Mouse (Mus musculus): Measurements from ENCODE around the gene Zfp534. TPM values are rescaled to one million over a fixed set of nuclear protein-coding genes. Genes with fewer than 3 reads are reported as not detected.
"Not testable (repeated sequence)": the region's sequence is repeated elsewhere in the genome, so short reads cannot be mapped to it uniquely, and the experiment has no call there.

Gene Zfp534
- 0.10 and 0.17 TPM in 2 replicates for polyA plus RNA-seq (2012; rRNA removed)

DNA sequence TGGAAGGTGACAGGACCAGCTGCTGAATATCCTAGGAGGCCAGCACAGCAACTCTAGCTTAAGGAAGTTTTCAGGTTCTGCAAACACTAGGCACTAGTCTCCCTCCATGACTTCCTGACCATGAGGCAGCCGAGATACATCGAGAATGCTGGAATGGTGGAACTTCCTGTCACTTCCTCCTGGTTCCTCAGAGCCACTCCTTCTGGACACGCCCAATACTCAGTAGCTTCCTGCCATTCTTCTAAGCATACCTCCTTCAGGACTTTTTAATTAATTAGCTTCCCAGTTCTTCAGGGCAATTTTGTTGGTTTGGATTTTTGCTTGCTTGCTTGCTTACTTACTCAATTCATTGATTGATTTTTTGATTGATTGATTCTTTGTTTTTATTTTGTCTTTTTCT, at the start of gene Zfp534:
TSS of gene Zfp534 (minus strand) at position 101 of the 400 bp plus-strand sequence.
- not testable (repeated sequence) for H3K27me3 ChIP-seq (ENCODE audit: control insufficient read depth, insufficient read depth, low read length); H3K27ac ChIP-seq (ENCODE audit: control insufficient read depth, insufficient read depth, low read depth, low read length); H3K4me3 ChIP-seq (ENCODE audit: control insufficient read depth, low read depth, low read length); H3K36me3 ChIP-seq (ENCODE audit: control insufficient read depth, insufficient read depth, low read length); H3K4me1 ChIP-seq (ENCODE audit: control insufficient read depth, insufficient read depth, low read length)

GRCm38 (mm10) chr4:147746255-147746654, 43.9 kb upstream of the Zfp534 start:
- not testable (repeated sequence) for H3K27me3 ChIP-seq (ENCODE audit: control insufficient read depth, insufficient read depth, low read length); H3K4me1 ChIP-seq (ENCODE audit: control insufficient read depth, insufficient read depth, low read length); H3K36me3 ChIP-seq (ENCODE audit: control insufficient read depth, insufficient read depth, low read length); H3K27ac ChIP-seq (ENCODE audit: control insufficient read depth, insufficient read depth, low read depth, low read length); H3K4me3 ChIP-seq (ENCODE audit: control insufficient read depth, low read depth, low read length)

GRCm38 (mm10) chr4:147738636-147739369, 36.5 kb upstream of the Zfp534 start:
- H3K4me1 ChIP-seq (ENCODE audit: control insufficient read depth, insufficient read depth, low read length); H3K27me3 ChIP-seq (ENCODE audit: control insufficient read depth, insufficient read depth, low read length); H3K36me3 ChIP-seq (ENCODE audit: control insufficient read depth, insufficient read depth, low read length): not testable (repeated sequence)
- peak overlapping the region; percentile 93 for H3K4me3 ChIP-seq (ENCODE audit: control insufficient read depth, low read depth, low read length)
- peak; percentile 52 for TF ChIP-seq POLR2A (IDR thresholded peaks at IDR 0.05; ENCODE audit: control insufficient read depth, low read depth, low read length)
- H3K27ac ChIP-seq (ENCODE audit: control insufficient read depth, insufficient read depth, low read depth, low read length) = peak overlapping the region; percentile 94

DNA sequence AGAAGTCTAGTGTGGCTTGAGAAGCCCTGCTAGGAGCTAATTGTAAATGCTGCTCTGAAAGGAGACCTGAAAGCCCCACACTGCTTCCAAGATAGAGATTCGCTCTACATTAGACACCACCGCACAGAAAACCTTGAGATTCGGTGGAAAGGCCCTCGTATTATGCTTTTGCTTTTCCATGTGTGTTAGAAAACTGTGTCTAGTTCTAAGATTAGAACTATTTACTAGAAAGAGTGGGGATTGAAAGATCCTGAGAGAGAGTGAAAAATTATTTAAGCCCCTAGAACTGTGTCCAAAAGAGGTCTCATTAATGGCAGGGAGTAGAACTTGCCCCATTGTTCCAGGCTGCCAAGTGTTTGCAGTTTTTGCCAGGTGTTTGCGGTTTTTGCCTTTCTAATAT, 47.1 kb downstream of the Zfp534 start:
- not testable (repeated sequence) for H3K27ac ChIP-seq (ENCODE audit: control insufficient read depth, insufficient read depth, low read depth, low read length); H3K27me3 ChIP-seq (ENCODE audit: control insufficient read depth, insufficient read depth, low read length); H3K4me1 ChIP-seq (ENCODE audit: control insufficient read depth, insufficient read depth, low read length); H3K4me3 ChIP-seq (ENCODE audit: control insufficient read depth, low read depth, low read length); H3K36me3 ChIP-seq (ENCODE audit: control insufficient read depth, insufficient read depth, low read length)

GRCm38 (mm10) chr4:147647407-147647806, 54.9 kb downstream of the Zfp534 start:
- not testable (repeated sequence) for H3K27me3 ChIP-seq (ENCODE audit: control insufficient read depth, insufficient read depth, low read length); H3K27ac ChIP-seq (ENCODE audit: control insufficient read depth, insufficient read depth, low read depth, low read length); H3K4me3 ChIP-seq (ENCODE audit: control insufficient read depth, low read depth, low read length); H3K36me3 ChIP-seq (ENCODE audit: control insufficient read depth, insufficient read depth, low read length); H3K4me1 ChIP-seq (ENCODE audit: control insufficient read depth, insufficient read depth, low read length)

DNA sequence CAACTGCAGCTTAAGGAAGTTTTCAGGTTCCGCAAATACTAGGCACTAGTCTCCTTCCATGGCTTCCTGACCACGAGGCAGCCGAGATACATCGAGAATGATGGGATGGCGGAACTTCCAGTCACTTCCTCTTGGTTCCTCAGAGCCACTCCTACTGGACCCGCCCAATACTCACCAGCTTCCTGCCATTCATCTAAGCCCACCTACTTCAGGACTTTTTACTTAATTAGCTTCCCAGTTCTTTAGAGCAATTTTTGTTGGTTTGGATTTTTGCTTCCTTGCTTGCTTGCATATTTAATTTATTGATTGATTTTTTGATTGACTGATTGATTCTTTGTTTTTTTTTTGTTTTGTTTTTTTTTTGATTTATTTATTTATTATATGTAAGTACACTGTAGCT, 59.9 kb downstream of the Zfp534 start, which contains the start of gene Zfp979:
TSS of gene Zfp979 (minus strand) at position 101 of the 400 bp plus-strand sequence.
- not testable (repeated sequence) for H3K4me3 ChIP-seq (ENCODE audit: control insufficient read depth, low read depth, low read length); H3K27ac ChIP-seq (ENCODE audit: control insufficient read depth, insufficient read depth, low read depth, low read length); H3K4me1 ChIP-seq (ENCODE audit: control insufficient read depth, insufficient read depth, low read length); H3K36me3 ChIP-seq (ENCODE audit: control insufficient read depth, insufficient read depth, low read length); H3K27me3 ChIP-seq (ENCODE audit: control insufficient read depth, insufficient read depth, low read length)

GRCm38 (mm10) chr4:147641932-147642331, 60.4 kb downstream of the Zfp534 start:
- H3K36me3 ChIP-seq (ENCODE audit: control insufficient read depth, insufficient read depth, low read length); H3K27me3 ChIP-seq (ENCODE audit: control insufficient read depth, insufficient read depth, low read length); H3K27ac ChIP-seq (ENCODE audit: control insufficient read depth, insufficient read depth, low read depth, low read length); H3K4me3 ChIP-seq (ENCODE audit: control insufficient read depth, low read depth, low read length); H3K4me1 ChIP-seq (ENCODE audit: control insufficient read depth, insufficient read depth, low read length): not testable (repeated sequence)

GRCm38 (mm10) chr4:147633818-147634262, 68.5 kb downstream of the Zfp534 start:
- H3K4me3 ChIP-seq (ENCODE audit: control insufficient read depth, low read depth, low read length); H3K27me3 ChIP-seq (ENCODE audit: control insufficient read depth, insufficient read depth, low read length); H3K36me3 ChIP-seq (ENCODE audit: control insufficient read depth, insufficient read depth, low read length); H3K4me1 ChIP-seq (ENCODE audit: control insufficient read depth, insufficient read depth, low read length); H3K27ac ChIP-seq (ENCODE audit: control insufficient read depth, insufficient read depth, low read depth, low read length): not testable (repeated sequence)

Other genes starting within 250 kb of the Zfp534 start
- gene Zfp982, start 210.1 kb downstream of the Zfp534 start, polyA plus RNA-seq (2012; rRNA removed) = 1.4 and 1.5 TPM in 2 replicates
- 0.08 and 0.11 TPM in 2 replicates for gene Gm16503, start 162.3 kb downstream of the Zfp534 start, polyA plus RNA-seq (2012; rRNA removed)
- gene Zfp985, start 149.3 kb downstream of the Zfp534 start, polyA plus RNA-seq (2012; rRNA removed) = not detected in 2 replicates
- gene Zfp979, start 60.0 kb downstream of the Zfp534 start, polyA plus RNA-seq (2012; rRNA removed) = 1.1 and 1.3 TPM in 2 replicates
- gene Zfp984, start 107.2 kb upstream of the Zfp534 start, polyA plus RNA-seq (2012; rRNA removed) = 0.36 and 0.64 TPM in 2 replicates
- gene Zfp933, start 145.8 kb upstream of the Zfp534 start, polyA plus RNA-seq (2012; rRNA removed) = 1.6 and 2.3 TPM in 2 replicates
- gene Miip, start 166.3 kb upstream of the Zfp534 start, polyA plus RNA-seq (2012; rRNA removed) = 96.6 and 116 TPM in 2 replicates
- 1.4 and 1.8 TPM in 2 replicates for gene Fv1, start 166.4 kb upstream of the Zfp534 start, polyA plus RNA-seq (2012; rRNA removed)
- 142 and 153 TPM in 2 replicates for gene Mfn2, start 202.2 kb upstream of the Zfp534 start, polyA plus RNA-seq (2012; rRNA removed)
- 7.2 and 8.8 TPM in 2 replicates for gene Plod1, start 234.2 kb upstream of the Zfp534 start, polyA plus RNA-seq (2012; rRNA removed)
- 35.5 and 38.1 TPM in 2 replicates for gene 2510039O18Rik, start 238.3 kb upstream of the Zfp534 start, polyA plus RNA-seq (2012; rRNA removed)

All from testis, adult 2 months (tissue).